Mouse (Mus musculus) right cerebral cortex, postnatal 36 days (tissue): ENCODE data around the gene Gfral.
A peak's percentile ranks its signal among the peaks of the same experiment; 100 is the strongest.

Experiments used
- DNase-seq, 2 experiments: peaks; one replicate each; pipeline ENCODE4 v3.0.0; 2022; ENCODE audit warnings: low spot score in 2 of 2, mixed read lengths in 1 of 2

Gene Gfral

GRCm38 (mm10) chr9:76213557-76213956 is at the start of gene Gfral:
TSS of gene Gfral (minus strand) at chr9:76213657.
- DNase-seq, result no peak

GRCm38 (mm10) chr9:76257731-76258130 is 44.3 kb upstream of the Gfral start:
- DNase-seq, result no peak

GRCm38 (mm10) chr9:76252544-76252943 is 39.1 kb upstream of the Gfral start:
- DNase-seq, result no peak

- no peak for DNase-seq
Observed at GRCm38 (mm10) chr9:76252109-76252508, 38.7 kb upstream of the Gfral start.

- no peak for DNase-seq
Observed at GRCm38 (mm10) chr9:76242322-76242721, 28.9 kb upstream of the Gfral start.

GRCm38 (mm10) chr9:76237946-76238345 is 24.5 kb upstream of the Gfral start:
- DNase-seq, result no peak

- no peak for DNase-seq
Observed at GRCm38 (mm10) chr9:76237243-76237642, 23.8 kb upstream of the Gfral start.

- peak; percentile 13 to 37 for DNase-seq
Observed at GRCm38 (mm10) chr9:76236626-76237025, 23.2 kb upstream of the Gfral start.

- no peak for DNase-seq
Observed at GRCm38 (mm10) chr9:76235945-76236503, 22.6 kb upstream of the Gfral start.

- DNase-seq, result no peak
Observed at GRCm38 (mm10) chr9:76234899-76235298, 21.4 kb upstream of the Gfral start.

- no peak for DNase-seq
Observed at GRCm38 (mm10) chr9:76230400-76230799, 16.9 kb upstream of the Gfral start.

- no peak for DNase-seq
Observed at GRCm38 (mm10) chr9:76217178-76217975, 3.9 kb upstream of the Gfral start.

- no peak for DNase-seq
Observed at GRCm38 (mm10) chr9:76214678-76215077, 1.2 kb upstream of the Gfral start.

- DNase-seq, result no peak
Observed at GRCm38 (mm10) chr9:76196917-76197316, 16.5 kb downstream of the Gfral start.

- DNase-seq, result no peak
Observed at GRCm38 (mm10) chr9:76179221-76179620, 34.2 kb downstream of the Gfral start.

GRCm38 (mm10) chr9:76172686-76173295 is 40.7 kb downstream of the Gfral start:
- DNase-seq, result no peak

GRCm38 (mm10) chr9:76168355-76168754 is 45.1 kb downstream of the Gfral start:
- no peak for DNase-seq

- no peak for DNase-seq
Observed at GRCm38 (mm10) chr9:76162446-76162845, 51.0 kb downstream of the Gfral start.

- DNase-seq, result no peak
Observed at GRCm38 (mm10) chr9:76145593-76145992, 67.9 kb downstream of the Gfral start.

- DNase-seq, result no peak
Observed at GRCm38 (mm10) chr9:76138378-76139109, 74.9 kb downstream of the Gfral start.

- DNase-seq, result no peak
Observed at GRCm38 (mm10) chr9:76134042-76134441, 79.4 kb downstream of the Gfral start.

- peak in 1 of 2 experiments; percentile 16 for DNase-seq
Observed at GRCm38 (mm10) chr9:76129353-76129752, 84.1 kb downstream of the Gfral start.
